Mouse (Mus musculus) hindbrain, postnatal 0 days (tissue): ENCODE results near the gene Asgr2. TPM values are rescaled to one million over a fixed set of nuclear protein-coding genes. Genes with fewer than 3 reads are reported as not detected.

Experiments used
- ATAC-seq: fragments of 200-750 bp; cut with Nextera tagmentation; 2 replicates; pipeline ENCODE4 v1.8.0; 2017; ENCODE audit warnings: mild to moderate bottlenecking, moderate TSS enrichment, moderate library complexity
- DNase-seq: peaks from one replicate; pipeline ENCODE4 v3.0.0-alpha.2; 2015; ENCODE audit warnings: low spot score
- H3K27ac ChIP-seq: fragments of 300-500 bp; sonication (generic); 2 replicates; pipeline ENCODE4 v1.5.1; 2014; ENCODE audit warnings: mild to moderate bottlenecking
- H3K27me3 ChIP-seq: fragments of 300-500 bp; sonication (generic); 2 replicates; pipeline ENCODE4 v1.6.1; 2014; ENCODE audit warnings: low read length, mixed read lengths; ENCODE audit not compliant: insufficient read depth
- H3K36me3 ChIP-seq: fragments of 300-500 bp; sonication (generic); 2 replicates; pipeline ENCODE4 v1.6.1; 2014; ENCODE audit warnings: low read length, mixed read lengths; ENCODE audit not compliant: insufficient read depth
- H3K4me1 ChIP-seq: fragments of 300-500 bp; sonication (generic); 2 replicates; pipeline ENCODE4 v1.6.1; 2014; ENCODE audit warnings: antibody characterized with exemption, low read length, mixed read lengths; ENCODE audit not compliant: insufficient read depth
- H3K4me2 ChIP-seq: fragments of 300-500 bp; sonication (generic); 2 replicates; pipeline ENCODE4 v1.6.1; 2014; ENCODE audit warnings: low read depth, mild to moderate bottlenecking, low read length, moderate library complexity, mixed read lengths
- H3K4me3 ChIP-seq: fragments of 300-500 bp; sonication (generic); 2 replicates; pipeline ENCODE4 v1.5.1; 2014; ENCODE audit warnings: low read length
- H3K9ac ChIP-seq: fragments of 300-500 bp; sonication (generic); replicated peaks from 2 replicates; pipeline ENCODE4 v1.6.1; 2014; ENCODE audit warnings: mild to moderate bottlenecking, low read length, moderate library complexity, mixed read lengths
- H3K9me3 ChIP-seq: fragments of 300-500 bp; sonication (generic); 2 replicates; pipeline ENCODE4 v1.6.1; 2016; ENCODE audit warnings: low read length, mixed read lengths
- CTCF ChIP-seq: IDR thresholded peaks from 2 replicates; pipeline ENCODE4 v1.5.1; 2016; ENCODE audit warnings: antibody characterized with exemption, control low read depth, low read depth
- WGBS: fragments of 180-500 bp; shearing (Covaris S2); extraction: QIAGEN DNeasy Blood & Tissue Kit; methylation state at CpG from one replicate; pipeline ENCODE4 v1.1.7; 2014; 5-methylcytosine and 5-hydroxymethylcytosine counted together
- polyA plus RNA-seq: library from polyadenylated mRNA; unstranded; fragments of >200 nt; fragmentation: Nextera tagmentation; extraction: Ambion mirVana; gene quantifications from 2 replicates; pipeline ENCODE4 v1.2.1, GENCODE M21; 2015
- total RNA-seq: library from RNA; depleted of rRNA; stranded (reverse); fragments of >200 nt; gene quantifications from 2 replicates; pipeline ENCODE4 v1.2.3, GENCODE M21; 2014

The Asgr2 gene
- total and polyA plus RNA-seq, 2 experiments from 2014 or later, result not detected

DNA sequence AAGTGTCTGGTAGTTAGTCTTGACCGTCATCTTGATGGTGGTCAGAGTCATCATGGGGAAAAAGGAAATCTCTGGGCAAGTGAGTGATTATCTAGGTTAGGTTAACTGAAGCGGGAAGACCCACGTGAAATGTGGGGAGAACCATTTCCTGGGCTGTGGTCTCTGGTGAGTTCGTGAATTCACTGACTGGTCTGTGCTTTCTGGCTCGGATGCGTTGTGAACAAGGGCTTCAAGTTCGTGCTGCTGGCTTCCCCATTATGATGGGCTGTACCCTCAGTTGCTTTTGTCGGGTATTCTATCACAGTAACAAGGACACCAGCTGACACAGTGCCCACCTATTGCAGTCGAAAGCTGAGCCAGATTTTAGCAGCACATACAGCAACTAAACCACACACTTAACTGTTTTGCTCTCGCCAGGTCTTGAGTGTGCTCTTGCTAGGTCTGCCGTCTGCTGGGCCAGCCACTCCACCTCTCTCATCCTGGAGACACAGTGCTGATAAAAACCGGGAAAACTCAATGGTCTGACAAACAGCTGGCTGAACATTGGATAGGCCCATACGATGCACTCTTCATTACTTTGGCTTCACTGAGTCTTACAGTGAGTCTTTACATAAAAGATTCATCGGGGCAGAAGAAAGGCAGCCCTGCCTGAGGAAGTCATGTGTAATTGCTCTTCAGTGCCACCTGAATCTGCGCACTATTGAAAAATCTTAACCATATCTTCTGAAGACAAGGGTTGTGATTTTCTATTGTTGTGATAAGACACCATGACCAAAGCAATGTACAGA is 11.4 kb upstream of the Asgr2 start:
- H3K4me1 ChIP-seq, result no peaks in the 10 kb centered on the region
- H3K36me3 ChIP-seq, result no peaks in the 10 kb centered on the region
- TF ChIP-seq CTCF, result no peak
- DNase-seq (no peak), ATAC-seq (no peak)
- 84% methylated on average over 15 of the region's 15 CpGs for WGBS
- no peak overlapping the region for H3K4me2 ChIP-seq
- H3K9me3 ChIP-seq, result no peaks in the 10 kb centered on the region
- H3K27ac ChIP-seq, result no peak overlapping the region
- no peak overlapping the region for H3K9ac ChIP-seq
- no peak overlapping the region for H3K4me3 ChIP-seq
- no peaks in the 10 kb centered on the region for H3K27me3 ChIP-seq

DNA sequence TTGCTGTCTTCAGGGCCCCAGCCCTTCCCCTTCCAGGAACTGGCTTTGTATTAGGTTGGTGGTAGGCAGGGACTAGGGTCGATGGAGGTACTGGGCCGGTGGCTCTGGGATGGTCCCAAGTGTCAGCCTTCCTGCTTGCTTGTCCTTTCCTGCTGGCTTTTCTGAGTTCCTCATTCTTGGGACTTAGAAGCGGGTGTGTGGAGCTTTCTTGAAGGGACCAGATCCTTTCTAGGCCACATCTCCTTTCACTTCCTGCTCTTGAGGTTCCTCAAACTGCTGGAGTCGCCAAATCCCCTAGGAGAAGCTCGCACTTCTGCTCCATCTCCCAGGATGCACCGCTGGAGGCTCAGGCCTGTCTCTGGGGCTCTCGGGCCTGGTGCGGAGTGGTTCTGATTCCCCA is 7.9 kb upstream of the Asgr2 start:
- DNase-seq, result no peak
- H3K9me3 ChIP-seq, result no peaks in the 10 kb centered on the region
- no peak for TF ChIP-seq CTCF
- 84% methylated on average over 8 of the region's 8 CpGs for WGBS
- H3K36me3 ChIP-seq, result no peaks in the 10 kb centered on the region
- H3K4me1 ChIP-seq, result no peaks in the 10 kb centered on the region
- no peak overlapping the region for H3K4me2 ChIP-seq
- H3K27me3 ChIP-seq, result no peaks in the 10 kb centered on the region
- H3K4me3 ChIP-seq, result no peak overlapping the region
- ATAC-seq, result no peak
- H3K27ac ChIP-seq, result no peak overlapping the region
- H3K9ac ChIP-seq, result no peak overlapping the region

DNA sequence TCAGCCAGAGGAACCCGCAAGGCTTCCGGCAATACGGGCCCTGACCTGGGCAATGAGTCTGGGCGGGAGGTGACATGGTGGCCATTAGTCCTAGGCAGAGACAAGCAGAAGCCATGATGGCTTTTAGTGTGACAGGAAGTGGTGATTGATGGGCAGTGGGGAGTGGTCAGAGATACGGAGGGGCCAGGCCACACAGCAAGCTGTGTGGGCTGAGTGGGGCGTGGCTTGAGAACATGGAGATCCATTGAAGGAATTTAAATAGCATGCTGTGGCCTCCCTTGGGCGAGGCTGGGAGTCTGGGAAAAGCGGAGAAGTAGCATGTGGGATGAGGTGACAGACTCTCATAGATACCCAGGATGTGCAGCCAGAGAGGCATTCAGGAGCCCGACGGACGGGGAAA is 5.0 kb downstream of the Asgr2 start:
- DNase-seq (no peak), ATAC-seq (no peak)
- Histone ChIP-seq H3K4me2 (no peak overlapping the region), H3K27ac (no peak overlapping the region), H3K27me3 (no peaks in the 10 kb centered on the region), H3K9ac (no peak overlapping the region), H3K36me3 (no peaks in the 10 kb centered on the region), H3K4me1 (no peaks in the 10 kb centered on the region), H3K4me3 (no peak overlapping the region), H3K9me3 (no peaks in the 10 kb centered on the region)
- TF ChIP-seq CTCF, result no peak
- 71% methylated on average over 11 of the region's 11 CpGs for WGBS

DNA sequence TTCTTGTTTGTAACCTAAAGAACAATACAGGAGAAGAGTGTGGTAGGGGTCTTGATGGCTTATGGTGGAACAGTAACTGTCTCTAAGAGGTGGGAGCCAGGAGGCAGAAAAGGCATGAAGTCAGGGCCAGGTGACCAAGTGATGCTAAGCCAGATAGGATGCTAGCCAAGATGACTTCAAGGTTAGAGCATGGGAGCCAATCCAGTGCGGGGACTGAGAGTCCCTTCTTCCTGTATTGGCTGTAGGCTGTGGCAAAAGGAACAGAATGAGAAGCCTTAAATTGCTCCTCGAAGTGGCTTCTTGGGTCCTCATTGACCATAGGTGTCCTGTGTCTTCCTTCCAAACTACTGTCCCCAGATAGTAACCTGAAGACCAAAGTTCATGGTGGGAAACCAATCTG is 6.7 kb downstream of the Asgr2 start:
- no peak for DNase-seq
- Histone ChIP-seq H3K27ac (no peak overlapping the region), H3K4me3 (no peak overlapping the region), H3K9me3 (no peaks in the 10 kb centered on the region), H3K27me3 (no peaks in the 10 kb centered on the region), H3K9ac (no peak overlapping the region), H3K4me1 (no peaks in the 10 kb centered on the region), H3K36me3 (no peaks in the 10 kb centered on the region), H3K4me2 (no peak overlapping the region)
- 88% methylated on average over 2 of the region's 2 CpGs for WGBS
- no peak for TF ChIP-seq CTCF
- ATAC-seq, result no peak

DNA sequence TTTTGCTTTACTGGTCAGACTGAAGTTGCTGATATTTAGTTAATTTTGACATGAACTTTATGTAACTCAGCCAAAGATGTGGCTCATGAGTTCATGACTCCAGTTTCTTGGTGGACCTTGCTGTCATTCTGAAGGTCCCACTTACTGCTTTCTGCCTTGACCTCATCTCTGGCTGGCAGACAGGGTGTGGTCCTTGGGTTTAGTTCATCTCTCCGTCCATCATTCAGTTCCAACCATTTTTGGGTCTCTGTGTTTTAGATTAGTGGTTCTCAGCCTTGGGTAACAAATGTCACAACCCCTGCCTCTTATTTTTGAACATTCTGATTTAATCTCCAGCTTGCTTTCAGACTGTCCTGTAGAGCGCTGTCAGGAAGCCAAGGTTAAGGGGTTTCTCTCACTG is 7.4 kb downstream of the Asgr2 start:
- 82% methylated on average over 2 of the region's 2 CpGs for WGBS
- no peak overlapping the region for H3K9ac ChIP-seq
- TF ChIP-seq CTCF, result no peak
- H3K9me3 ChIP-seq, result no peaks in the 10 kb centered on the region
- no peak overlapping the region for H3K4me2 ChIP-seq
- H3K27ac ChIP-seq, result no peak overlapping the region
- ATAC-seq (no peak), DNase-seq (no peak)
- H3K4me1 ChIP-seq, result no peaks in the 10 kb centered on the region
- H3K4me3 ChIP-seq, result no peak overlapping the region
- no peaks in the 10 kb centered on the region for H3K36me3 ChIP-seq
- H3K27me3 ChIP-seq, result no peaks in the 10 kb centered on the region

DNA sequence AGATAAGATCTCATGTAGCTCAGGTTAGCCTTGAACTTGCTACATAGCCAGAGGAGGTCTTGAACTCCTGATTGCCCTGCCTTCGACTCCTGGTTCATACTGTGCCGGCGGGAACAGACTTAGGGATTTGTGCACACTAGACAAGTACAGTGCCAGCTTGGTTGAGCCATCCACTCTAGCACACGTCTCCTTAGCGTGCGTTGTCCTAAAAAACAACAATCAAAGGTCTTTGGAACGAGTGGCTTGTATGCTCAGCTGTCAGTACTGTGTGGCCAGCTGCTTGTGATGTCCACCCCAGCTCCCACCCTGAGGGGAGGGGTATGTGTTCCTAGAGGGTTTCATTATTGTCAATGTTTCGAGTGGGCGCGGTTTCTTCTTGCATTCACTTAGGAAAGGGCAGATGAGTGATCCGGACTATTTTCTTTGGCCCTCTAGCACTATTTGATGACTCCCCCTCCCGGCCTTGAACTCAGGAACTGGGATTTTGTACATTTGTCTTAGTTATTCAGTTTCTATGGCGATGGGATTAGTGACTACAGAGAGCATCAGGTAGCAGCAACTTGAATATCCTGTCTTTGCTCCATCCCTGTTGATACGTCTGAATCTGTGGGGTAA is 11.4 kb downstream of the Asgr2 start:
- no peaks in the 10 kb centered on the region for H3K4me1 ChIP-seq
- H3K36me3 ChIP-seq, result no peaks in the 10 kb centered on the region
- H3K4me3 ChIP-seq, result no peak overlapping the region
- TF ChIP-seq CTCF, result no peak
- H3K27me3 ChIP-seq, result no peaks in the 10 kb centered on the region
- H3K9ac ChIP-seq, result no peak overlapping the region
- H3K4me2 ChIP-seq, result no peak overlapping the region
- no peak for ATAC-seq
- H3K9me3 ChIP-seq, result no peaks in the 10 kb centered on the region
- no peak overlapping the region for H3K27ac ChIP-seq
- 82% methylated on average over 14 of the region's 14 CpGs for WGBS
- DNase-seq, result no peak

DNA sequence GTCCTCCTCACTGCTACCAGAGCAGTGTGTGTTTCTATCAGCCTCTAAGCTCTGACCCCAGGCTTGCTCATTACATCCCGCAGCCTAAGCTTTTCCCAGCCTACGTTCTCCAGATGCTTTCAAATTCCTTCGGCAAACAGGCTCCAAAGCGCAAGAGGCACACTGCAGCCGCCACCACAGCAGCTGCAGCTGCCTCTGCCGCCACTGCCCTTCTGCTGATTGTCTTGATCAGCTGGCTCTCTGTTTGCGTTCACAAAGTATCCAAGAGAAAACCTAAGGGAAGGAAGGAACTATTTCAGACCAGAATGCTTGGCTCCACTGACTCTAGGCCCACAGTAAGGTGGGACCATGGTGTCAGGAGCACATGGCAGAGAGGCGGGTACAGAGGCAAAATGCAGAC is 14.6 kb downstream of the Asgr2 start:
- ATAC-seq (no peak), DNase-seq (no peak)
- Histone ChIP-seq H3K36me3 (no peaks in the 10 kb centered on the region), H3K4me1 (no peaks in the 10 kb centered on the region), H3K27ac (no peak overlapping the region), H3K4me2 (no peak overlapping the region), H3K9me3 (no peaks in the 10 kb centered on the region), H3K9ac (no peak overlapping the region), H3K27me3 (no peaks in the 10 kb centered on the region), H3K4me3 (no peak overlapping the region)
- TF ChIP-seq CTCF, result no peak
- WGBS, result 76% methylated on average over 8 of the region's 8 CpGs
